Mouse (Mus musculus): ENCODE results near the gene Tbc1d14. TPM values are rescaled to one million over a fixed set of nuclear protein-coding genes. Genes with fewer than 3 reads are reported as not detected.

Gene Tbc1d14
- 32.0 and 38.2 TPM in 2 replicates for polyA plus RNA-seq (2016; fragmentation: Nextera tagmentation; extraction: Ambion mirVana)

DNA sequence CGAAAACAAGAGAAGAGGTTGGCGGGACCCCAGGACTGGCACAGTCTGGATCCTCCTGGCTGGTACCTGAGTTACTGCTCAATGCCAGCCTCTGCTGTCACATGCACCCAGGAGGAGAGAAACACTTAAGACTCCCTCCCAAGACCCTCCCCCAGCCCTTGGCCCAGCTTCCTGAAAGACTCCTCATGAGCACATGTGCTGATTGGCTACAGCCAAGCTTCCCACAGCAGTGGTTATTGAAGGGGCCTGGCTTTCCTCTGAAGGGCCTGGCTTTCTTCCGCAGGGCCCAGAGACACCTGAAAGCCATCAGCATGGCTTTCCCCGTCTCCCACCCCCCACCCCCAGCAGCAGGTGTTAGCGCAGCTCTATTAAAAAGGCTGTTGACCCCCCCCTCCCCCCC, at the start of gene Tbc1d14:
TSS of gene Tbc1d14 (minus strand) at position 101 of the 400 bp plus-strand sequence.
- DNase-seq (ENCODE audit: low spot score): no peak
- Histone ChIP-seq H3K27me3 (ENCODE audit: low read depth, poor library complexity, severe bottlenecking) (no peaks in the 10 kb centered on the region), H3K27ac (no peak within 1 kb of the TSS), H3K4me3 (no peak within 1 kb of the TSS), H3K36me3 (no peaks in the 10 kb centered on the region), H3K9me3 (replicated peaks) (no peaks in the 10 kb centered on the region), H3K4me1 (peaks cover 7% of the 10 kb centered on the region)
- WGBS: 74% methylated on average over 5 of the region's 5 CpGs

DNA sequence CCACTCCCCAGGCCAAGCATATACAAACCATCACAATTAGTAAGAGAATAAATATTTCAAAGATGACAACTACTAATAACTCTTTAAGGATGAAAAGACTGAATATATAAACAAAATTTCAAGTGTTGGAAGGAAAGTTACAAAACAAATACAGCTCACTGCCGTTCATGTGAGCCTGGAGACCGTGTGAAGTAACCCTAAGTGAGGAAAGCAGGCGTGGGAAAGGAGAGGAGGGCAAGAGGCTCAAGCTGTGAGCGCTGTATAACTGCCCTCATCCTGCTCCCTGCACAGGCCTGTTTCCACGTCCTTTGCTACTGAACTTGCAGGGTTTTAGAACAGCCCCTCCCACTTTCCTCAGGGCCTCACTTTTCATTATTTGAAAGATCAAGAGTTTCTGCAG, 32.5 kb upstream of the Tbc1d14 start:
- peaks cover 5% of the 10 kb centered on the region; the same call in 1 of the 2 replicates for H3K4me1 ChIP-seq
- no peak overlapping the region for H3K4me3 ChIP-seq
- H3K27me3 ChIP-seq (ENCODE audit: low read depth, poor library complexity, severe bottlenecking): no peaks in the 10 kb centered on the region
- 83% methylated on average over 5 of the region's 5 CpGs for WGBS
- peaks cover 38% of the 10 kb centered on the region for H3K36me3 ChIP-seq
- H3K9me3 ChIP-seq (replicated peaks): no peaks in the 10 kb centered on the region
- H3K27ac ChIP-seq: no peak overlapping the region
- DNase-seq (ENCODE audit: low spot score): no peak

DNA sequence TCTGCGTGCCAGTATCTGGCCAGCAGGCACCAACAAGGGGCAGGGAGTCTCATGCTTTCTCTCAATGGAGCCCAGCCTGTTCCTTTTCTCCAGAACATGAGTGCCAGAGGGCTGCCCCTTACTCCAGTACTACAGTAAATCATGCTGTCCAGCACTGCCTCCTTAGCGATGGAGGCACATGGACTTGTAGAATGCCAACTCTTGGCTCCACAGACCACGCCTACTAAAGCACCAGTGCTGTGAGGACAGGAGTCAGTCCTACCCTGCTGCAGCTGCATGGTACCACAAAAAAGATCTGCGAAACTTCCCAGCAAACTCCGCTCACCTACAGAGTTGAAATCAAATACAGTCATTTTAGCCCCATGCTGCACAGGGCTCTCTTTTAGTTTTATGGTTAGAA, 30.6 kb upstream of the Tbc1d14 start:
- H3K9me3 ChIP-seq (replicated peaks): no peaks in the 10 kb centered on the region

DNA sequence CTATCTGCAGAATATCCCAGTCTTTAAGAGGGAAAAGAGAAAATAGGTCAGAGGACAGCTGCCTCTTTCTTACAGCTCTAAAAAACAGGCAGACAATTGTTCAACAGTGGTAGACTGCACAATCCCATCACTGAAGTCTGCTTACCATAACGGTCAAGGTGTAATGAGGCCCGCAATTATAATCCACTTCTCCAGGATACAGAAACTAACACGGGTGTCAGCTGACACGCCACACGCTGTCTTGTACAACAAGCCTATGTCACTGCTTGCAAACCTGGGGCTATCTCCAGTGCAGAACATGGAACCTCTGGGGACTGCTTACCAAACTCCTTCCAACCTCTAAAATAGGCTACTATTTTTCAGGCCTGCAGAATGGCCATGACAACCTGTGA, 28.0 kb upstream of the Tbc1d14 start:
- Histone ChIP-seq H3K9me3 (replicated peaks) (no peaks in the 10 kb centered on the region), H3K4me1 (peaks cover 5% of the 10 kb centered on the region; the same call in 1 of the 2 replicates), H3K36me3 (peaks cover 43% of the 10 kb centered on the region), H3K27me3 (ENCODE audit: low read depth, poor library complexity, severe bottlenecking) (no peaks in the 10 kb centered on the region), H3K4me3 (no peak overlapping the region), H3K27ac (no peak overlapping the region)
- 92% methylated on average over 5 of the region's 5 CpGs for WGBS
- no peak for DNase-seq (ENCODE audit: low spot score)

More for the DNA sequence above, 30.6 kb upstream of the Tbc1d14 start:
- DNase-seq (ENCODE audit: low spot score): no peak
- H3K36me3 ChIP-seq: peaks cover 36% of the 10 kb centered on the region
- no peaks in the 10 kb centered on the region for H3K27me3 ChIP-seq (ENCODE audit: low read depth, poor library complexity, severe bottlenecking)
- no peak overlapping the region for H3K4me3 ChIP-seq
- peaks cover 5% of the 10 kb centered on the region; the same call in 1 of the 2 replicates for H3K4me1 ChIP-seq
- 88% methylated on average over 5 of the region's 5 CpGs for WGBS
- H3K27ac ChIP-seq: no peak overlapping the region

DNA sequence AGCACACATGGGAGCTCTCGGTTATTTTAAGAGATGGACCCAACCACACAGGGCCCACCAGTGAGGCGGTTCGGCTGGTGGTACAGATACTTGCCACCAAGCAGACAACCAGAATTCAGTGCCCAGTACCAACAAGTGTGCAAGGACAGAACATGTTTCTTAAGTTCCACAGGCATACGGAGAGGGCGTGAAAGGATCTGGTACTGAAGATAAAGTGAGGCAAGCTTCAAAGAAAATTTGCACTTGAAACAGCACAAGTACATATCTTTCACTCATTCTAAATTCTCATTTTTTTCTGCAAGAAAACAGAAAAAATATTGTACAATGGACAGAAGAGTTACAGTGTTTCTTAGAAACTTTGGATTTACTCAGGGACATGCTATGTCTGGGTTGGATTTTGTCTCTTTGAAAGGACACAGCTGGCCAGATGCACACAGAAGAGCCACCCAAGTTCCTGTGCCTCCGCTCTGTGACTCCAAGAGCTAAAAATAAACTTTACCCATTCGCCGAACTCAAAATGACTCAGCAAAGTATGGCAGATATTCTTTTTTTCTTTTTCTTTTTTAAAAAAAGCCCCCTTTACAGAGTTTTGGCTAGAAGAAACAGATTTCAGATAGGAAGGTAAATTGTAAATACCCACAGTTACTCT, 27.5 kb upstream of the Tbc1d14 start:
- no peak for DNase-seq (ENCODE audit: low spot score)
- no peak overlapping the region for H3K4me3 ChIP-seq
- no peaks in the 10 kb centered on the region for H3K27me3 ChIP-seq (ENCODE audit: low read depth, poor library complexity, severe bottlenecking)
- no peak overlapping the region for H3K27ac ChIP-seq
- no peaks in the 10 kb centered on the region for H3K9me3 ChIP-seq (replicated peaks)
- peaks cover 48% of the 10 kb centered on the region for H3K36me3 ChIP-seq
- H3K4me1 ChIP-seq: peaks cover 5% of the 10 kb centered on the region; the same call in 1 of the 2 replicates
- 91% methylated on average over 8 of the region's 8 CpGs for WGBS

DNA sequence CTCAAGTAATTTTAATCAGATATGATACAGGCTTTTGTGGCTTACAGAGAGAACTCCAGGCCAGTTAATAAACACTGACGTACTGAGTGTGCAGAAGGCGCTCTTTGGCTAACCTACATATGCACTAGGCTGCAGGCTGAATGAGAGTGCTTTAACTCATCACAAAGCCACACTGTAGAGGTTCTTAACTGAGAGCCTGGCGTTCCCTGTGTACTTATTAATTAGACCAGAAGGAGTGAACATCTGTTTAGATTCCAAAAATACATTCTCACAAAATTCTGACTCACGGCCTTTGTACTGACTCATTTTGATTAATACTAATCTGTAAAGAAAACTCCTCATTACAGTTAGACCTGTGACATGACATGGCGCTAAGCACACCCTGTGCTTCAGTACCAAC, 25.8 kb upstream of the Tbc1d14 start:
- 94% methylated on average over 5 of the region's 5 CpGs for WGBS
- H3K9me3 ChIP-seq (replicated peaks): no peaks in the 10 kb centered on the region
- peaks cover 5% of the 10 kb centered on the region; the same call in 1 of the 2 replicates for H3K4me1 ChIP-seq
- no peak overlapping the region for H3K27ac ChIP-seq
- no peaks in the 10 kb centered on the region for H3K27me3 ChIP-seq (ENCODE audit: low read depth, poor library complexity, severe bottlenecking)
- DNase-seq (ENCODE audit: low spot score): no peak
- no peak overlapping the region for H3K4me3 ChIP-seq
- peaks cover 64% of the 10 kb centered on the region for H3K36me3 ChIP-seq

DNA sequence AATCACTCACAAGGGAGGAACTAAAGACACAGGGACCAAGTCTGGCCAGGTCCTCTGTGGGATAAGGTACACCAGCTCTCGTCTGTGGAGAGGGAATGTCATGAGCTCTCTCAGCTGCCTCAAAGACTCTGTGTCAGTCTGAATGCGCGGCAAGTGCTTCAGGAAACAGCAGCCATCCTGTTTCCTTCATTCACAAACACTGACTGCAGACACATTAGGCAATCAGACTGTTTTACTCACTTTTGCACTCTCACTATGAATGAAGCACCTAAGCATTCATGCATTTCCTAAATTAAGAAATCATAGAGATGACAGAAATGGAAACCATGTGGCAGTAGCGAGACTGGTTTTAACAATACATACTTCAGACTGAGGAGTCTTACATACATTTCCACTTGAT, 25.3 kb upstream of the Tbc1d14 start:
- H3K4me3 ChIP-seq: no peak overlapping the region
- H3K4me1 ChIP-seq: 0 out of 2 replicates have a peak, but pooled peaks cover under 1% of the 10 kb centered on the region
- no peaks in the 10 kb centered on the region for H3K27me3 ChIP-seq (ENCODE audit: low read depth, poor library complexity, severe bottlenecking)
- H3K9me3 ChIP-seq (replicated peaks): no peaks in the 10 kb centered on the region
- WGBS: 84% methylated on average over 4 of the region's 4 CpGs
- DNase-seq (ENCODE audit: low spot score): no peak
- H3K27ac ChIP-seq: no peak overlapping the region
- peaks cover 65% of the 10 kb centered on the region for H3K36me3 ChIP-seq

DNA sequence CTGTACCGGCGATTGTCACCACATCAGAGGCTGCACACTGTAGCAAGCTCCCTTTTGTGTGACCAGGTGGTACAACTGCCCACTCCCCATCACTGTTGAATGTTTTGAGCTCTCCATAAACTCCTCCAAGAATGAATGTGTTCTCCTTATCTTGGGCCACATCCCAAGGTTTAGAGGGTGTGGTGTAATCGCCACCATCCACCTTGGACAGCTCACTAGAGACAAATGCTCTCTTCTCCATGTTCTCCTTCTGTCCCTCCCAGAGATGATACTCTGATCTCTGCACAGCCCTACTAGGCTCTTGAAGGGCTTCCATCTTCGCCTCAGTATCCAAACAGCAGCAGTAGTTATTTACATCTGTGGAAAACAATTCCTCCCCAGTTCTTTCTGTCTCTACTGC, 21.0 kb upstream of the Tbc1d14 start:
- H3K9me3 ChIP-seq (replicated peaks): no peaks in the 10 kb centered on the region
- H3K36me3 ChIP-seq: peaks cover 93% of the 10 kb centered on the region
- WGBS: 76% methylated on average over 4 of the region's 4 CpGs
- no peak overlapping the region for H3K27ac ChIP-seq
- H3K4me1 ChIP-seq: no peaks in the 10 kb centered on the region
- no peak overlapping the region for H3K4me3 ChIP-seq
- no peaks in the 10 kb centered on the region for H3K27me3 ChIP-seq (ENCODE audit: low read depth, poor library complexity, severe bottlenecking)
- DNase-seq (ENCODE audit: low spot score): no peak

DNA sequence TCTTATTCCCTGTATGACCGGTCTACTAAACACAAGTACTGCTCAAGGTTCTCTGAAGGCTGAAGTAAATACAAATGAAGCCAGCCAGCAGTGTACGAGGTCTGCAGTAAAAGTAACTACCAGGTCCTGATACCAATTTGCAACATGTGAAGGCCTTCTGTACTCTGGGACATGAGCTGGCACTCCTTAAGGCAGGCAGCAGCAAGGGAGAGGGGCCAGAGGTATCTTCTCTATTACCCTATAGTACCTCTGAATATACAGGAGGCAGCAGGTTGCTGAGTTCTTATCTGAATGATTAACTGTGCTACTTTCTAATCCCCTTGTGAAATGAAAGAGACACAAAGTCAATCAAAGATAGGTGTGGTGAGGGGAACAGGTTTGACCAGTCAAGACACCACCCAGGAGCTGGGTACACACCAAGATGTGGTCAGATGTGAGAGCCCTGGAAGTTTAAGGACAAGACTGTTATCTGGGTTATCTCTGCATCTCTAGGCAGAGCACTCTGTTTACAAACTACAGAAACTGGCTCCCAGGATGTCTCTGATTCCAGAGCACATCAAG, 15.9 kb upstream of the Tbc1d14 start:
- no peak overlapping the region for H3K4me3 ChIP-seq
- H3K27ac ChIP-seq: no peak overlapping the region
- H3K36me3 ChIP-seq: peaks cover 89% of the 10 kb centered on the region
- DNase-seq (ENCODE audit: low spot score): no peak
- no peaks in the 10 kb centered on the region for H3K27me3 ChIP-seq (ENCODE audit: low read depth, poor library complexity, severe bottlenecking)
- no peaks in the 10 kb centered on the region for H3K4me1 ChIP-seq
- no peaks in the 10 kb centered on the region for H3K9me3 ChIP-seq (replicated peaks)
- WGBS: 90% methylated on average over 2 of the region's 2 CpGs

DNA sequence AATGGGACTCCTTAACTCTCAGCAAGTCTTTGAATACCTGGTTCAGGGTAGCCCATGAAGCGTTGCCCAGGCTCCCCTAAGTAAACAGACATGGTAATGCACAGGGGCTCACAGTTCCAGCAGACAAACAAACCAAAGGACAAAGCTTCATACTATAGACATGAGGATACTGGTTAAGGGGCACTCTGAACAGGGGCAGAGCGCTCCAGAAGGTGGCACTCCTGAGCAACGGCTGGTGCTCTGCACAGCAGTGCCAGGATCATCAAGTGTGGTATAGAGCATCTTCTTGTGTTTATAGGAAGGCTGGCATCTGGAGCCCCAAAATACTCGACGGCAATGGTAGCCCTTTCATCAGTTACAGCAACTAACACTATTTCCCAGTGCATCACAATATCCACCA, 10.0 kb upstream of the Tbc1d14 start:
- 91% methylated on average over 5 of the region's 5 CpGs for WGBS
- H3K9me3 ChIP-seq (replicated peaks): no peaks in the 10 kb centered on the region
- H3K4me1 ChIP-seq: no peaks in the 10 kb centered on the region
- H3K4me3 ChIP-seq: no peak overlapping the region
- no peaks in the 10 kb centered on the region for H3K27me3 ChIP-seq (ENCODE audit: low read depth, poor library complexity, severe bottlenecking)
- H3K27ac ChIP-seq: no peak overlapping the region
- H3K36me3 ChIP-seq: peaks cover 93% of the 10 kb centered on the region
- DNase-seq (ENCODE audit: low spot score): no peak

DNA sequence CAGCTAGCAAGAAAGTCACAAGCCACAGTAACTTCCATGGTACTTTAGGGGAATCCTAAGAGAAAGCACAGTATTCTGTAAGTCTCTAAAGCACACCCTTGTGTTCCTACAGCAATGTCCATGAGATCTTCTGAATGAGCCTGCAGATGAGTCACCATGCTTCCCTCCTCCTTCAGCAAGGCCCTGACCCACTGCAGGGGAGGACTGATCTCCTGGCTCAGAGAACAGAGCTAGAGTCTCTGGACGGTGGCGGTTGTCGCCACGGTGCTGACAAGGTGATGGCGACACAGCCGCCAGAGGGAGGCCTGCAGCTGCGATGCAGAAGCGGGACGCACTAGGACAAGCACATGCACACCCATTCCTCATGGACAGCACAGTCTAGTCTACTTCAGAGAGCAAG, 9.0 kb upstream of the Tbc1d14 start:
- Histone ChIP-seq H3K27me3 (ENCODE audit: low read depth, poor library complexity, severe bottlenecking) (no peaks in the 10 kb centered on the region), H3K4me1 (no peaks in the 10 kb centered on the region), H3K9me3 (replicated peaks) (no peaks in the 10 kb centered on the region), H3K4me3 (no peak overlapping the region), H3K36me3 (peaks cover 84% of the 10 kb centered on the region), H3K27ac (no peak overlapping the region)
- no peak for DNase-seq (ENCODE audit: low spot score)
- WGBS: 95% methylated on average over 9 of the region's 9 CpGs

DNA sequence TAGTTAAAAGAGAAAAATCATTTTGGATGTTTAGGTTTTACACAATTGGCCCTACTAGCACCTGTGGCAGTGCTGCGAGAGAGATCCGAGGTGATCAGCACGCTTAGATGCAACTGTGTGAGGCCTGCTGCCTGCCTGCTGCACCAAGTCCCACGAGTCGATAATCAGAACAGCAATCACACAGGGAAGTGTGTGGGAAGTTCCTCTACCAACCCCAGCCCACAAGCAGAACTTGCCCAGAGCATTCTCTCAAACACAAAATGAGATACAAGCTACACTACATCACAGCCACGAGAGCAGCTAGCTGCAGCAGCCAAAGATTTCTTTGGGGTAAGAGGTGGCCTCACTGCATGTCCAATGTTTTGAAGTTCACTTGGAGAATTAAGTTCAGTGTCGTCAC, 8.4 kb upstream of the Tbc1d14 start:
- peaks cover 78% of the 10 kb centered on the region for H3K36me3 ChIP-seq

DNA sequence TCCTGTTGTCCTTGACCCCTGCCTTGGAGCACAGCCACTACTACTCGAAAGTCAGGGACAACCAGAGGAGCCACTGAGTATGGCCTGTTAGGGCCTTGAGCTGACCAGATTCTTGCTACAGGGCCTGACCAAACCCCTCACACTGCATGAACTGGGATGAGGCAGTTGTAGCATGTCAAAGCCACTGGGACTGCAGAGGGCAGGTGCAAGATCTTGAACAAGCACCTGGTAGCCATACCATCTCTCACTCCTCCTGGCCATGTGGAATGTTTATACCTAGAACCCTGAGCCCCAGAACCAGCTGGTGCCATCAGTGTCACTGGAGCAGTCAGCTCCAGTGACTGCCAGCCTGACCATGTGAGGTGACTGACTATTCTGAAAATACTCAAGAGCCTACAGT, 5.8 kb upstream of the Tbc1d14 start:
- 90% methylated on average over 1 of the region's 1 CpGs for WGBS
- no peak for DNase-seq (ENCODE audit: low spot score)
- H3K4me1 ChIP-seq: no peaks in the 10 kb centered on the region
- H3K4me3 ChIP-seq: no peak overlapping the region
- H3K9me3 ChIP-seq (replicated peaks): no peaks in the 10 kb centered on the region
- H3K36me3 ChIP-seq: peaks cover 52% of the 10 kb centered on the region
- no peak overlapping the region for H3K27ac ChIP-seq
- H3K27me3 ChIP-seq (ENCODE audit: low read depth, poor library complexity, severe bottlenecking): no peaks in the 10 kb centered on the region

More for the DNA sequence above, 8.4 kb upstream of the Tbc1d14 start:
- H3K9me3 ChIP-seq (replicated peaks): no peaks in the 10 kb centered on the region
- no peak overlapping the region for H3K4me3 ChIP-seq
- H3K4me1 ChIP-seq: no peaks in the 10 kb centered on the region
- no peaks in the 10 kb centered on the region for H3K27me3 ChIP-seq (ENCODE audit: low read depth, poor library complexity, severe bottlenecking)
- 92% methylated on average over 7 of the region's 7 CpGs for WGBS
- DNase-seq (ENCODE audit: low spot score): no peak
- no peak overlapping the region for H3K27ac ChIP-seq
